Mouse (Mus musculus): Measurements from ENCODE around the gene Ppy.
A peak's percentile ranks its signal among the peaks of the same experiment; 100 is the strongest.

DNA sequence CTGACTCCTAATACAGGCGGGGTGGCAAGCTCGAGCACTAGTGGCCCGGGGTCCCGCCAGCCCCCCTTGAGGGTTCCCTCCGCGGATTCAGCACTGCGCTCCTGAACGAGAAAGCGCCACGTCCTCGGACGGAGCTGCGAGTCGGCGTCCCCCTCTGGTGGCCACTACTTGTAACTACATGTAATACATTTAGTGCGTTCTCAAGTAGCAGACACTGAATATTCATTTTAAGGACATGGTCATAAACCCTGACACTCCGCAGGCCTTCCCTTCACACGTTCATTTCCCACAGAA is 37.3 kb upstream of the Ppy start:
- TF ChIP-seq CTCF (IDR thresholded peaks at IDR 0.05; ENCODE audit: low read depth, low read length) (peak; percentile 93), POLR2A (IDR thresholded peaks at IDR 0.05; ENCODE audit: insufficient read depth, low read length) (no peak)

Data from ES-Bruce4 (cell line).